Mouse (Mus musculus): ENCODE measurements around the gene Prdm11. TPM values are rescaled to one million over a fixed set of nuclear protein-coding genes. Genes with fewer than 3 reads are reported as not detected.

Prdm11 gene
- polyA plus RNA-seq (2015; fragmentation: Nextera tagmentation; extraction: Ambion mirVana), result 8.0 and 8.6 TPM in 2 replicates

- Histone ChIP-seq H3K27ac (peak within 1 kb of the TSS; percentile 93), H3K27me3 (replicated peaks) (no peaks in the 10 kb centered on the region), H3K4me1 (replicated peaks) (peaks cover 35% of the 10 kb centered on the region), H3K4me2 (replicated peaks) (peak within 1 kb of the TSS; percentile 83), H3K4me3 (replicated peaks) (peak within 1 kb of the TSS; percentile 79), H3K36me3 (no peaks in the 10 kb centered on the region), H3K9me3 (no peaks in the 10 kb centered on the region), H3K9ac (peak within 1 kb of the TSS; percentile 89)
- peak; percentile 44 for ATAC-seq
- under 1% methylated on average over 69 of the region's 90 CpGs for WGBS
Observed at GRCm38 (mm10) chr2:93045818-93046508, at the start of gene Prdm11. Gene Prdm11, minus strand, starts transcription at chr2:93046167.

DNA sequence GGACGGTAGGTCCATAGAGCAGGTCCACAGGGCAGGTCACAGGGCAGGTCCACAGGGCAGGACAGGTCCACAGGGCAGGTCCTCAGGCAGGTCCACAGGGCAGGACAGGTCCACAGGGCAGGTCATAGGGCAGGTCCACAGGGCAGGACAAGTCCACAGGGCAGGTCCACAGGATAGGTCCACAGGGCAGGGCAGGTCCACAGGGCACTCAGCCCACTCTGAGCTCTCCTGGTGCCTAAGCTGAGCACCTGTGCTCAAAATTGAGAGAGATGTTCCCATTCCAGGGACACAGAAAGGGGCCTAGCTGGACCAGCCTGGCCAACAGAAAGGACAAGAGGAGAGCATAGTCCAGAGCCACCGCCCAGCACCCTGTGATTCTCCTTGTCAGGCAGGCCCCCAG lies 46.4 kb upstream of the Prdm11 start:
- Histone ChIP-seq H3K4me1 (replicated peaks) (peaks cover 7% of the 10 kb centered on the region; the same call in 1 of the 2 replicates), H3K4me3 (replicated peaks) (no peak overlapping the region), H3K4me2 (replicated peaks) (no peak overlapping the region), H3K9me3 (no peaks in the 10 kb centered on the region), H3K36me3 (no peaks in the 10 kb centered on the region), H3K9ac (no peak overlapping the region), H3K27me3 (replicated peaks) (no peaks in the 10 kb centered on the region), H3K27ac (no peak overlapping the region)
- no peak for ATAC-seq
- 81% methylated on average over 2 of the region's 2 CpGs for WGBS

DNA sequence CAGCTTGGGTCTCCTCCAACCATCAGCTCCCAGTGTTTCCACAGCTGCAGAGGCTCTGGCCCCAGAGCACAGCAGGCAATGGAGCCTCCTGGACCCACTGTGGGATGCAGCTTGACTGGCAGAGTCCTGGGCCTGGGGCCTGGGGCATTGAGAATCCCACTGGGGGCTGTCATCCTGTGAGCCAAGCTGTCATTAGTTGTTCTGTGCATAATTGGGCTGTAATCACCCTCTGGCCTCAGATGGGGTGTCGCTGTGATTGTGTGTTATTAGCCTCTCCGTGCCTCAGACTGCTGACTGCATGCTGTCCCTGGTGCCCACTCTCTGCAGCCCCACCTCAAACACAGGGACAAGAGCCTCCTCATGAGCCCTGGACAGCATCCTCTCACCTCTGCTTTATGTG lies 45.7 kb upstream of the Prdm11 start:
- Histone ChIP-seq H3K27me3 (replicated peaks) (no peaks in the 10 kb centered on the region), H3K9me3 (no peaks in the 10 kb centered on the region), H3K4me3 (replicated peaks) (no peak overlapping the region), H3K27ac (no peak overlapping the region), H3K4me2 (replicated peaks) (no peak overlapping the region), H3K9ac (no peak overlapping the region), H3K4me1 (replicated peaks) (peaks cover 7% of the 10 kb centered on the region; the same call in 1 of the 2 replicates), H3K36me3 (no peaks in the 10 kb centered on the region)
- WGBS, result 68% methylated on average over 2 of the region's 2 CpGs
- ATAC-seq, result no peak; the same call in 1 of the 2 replicates

DNA sequence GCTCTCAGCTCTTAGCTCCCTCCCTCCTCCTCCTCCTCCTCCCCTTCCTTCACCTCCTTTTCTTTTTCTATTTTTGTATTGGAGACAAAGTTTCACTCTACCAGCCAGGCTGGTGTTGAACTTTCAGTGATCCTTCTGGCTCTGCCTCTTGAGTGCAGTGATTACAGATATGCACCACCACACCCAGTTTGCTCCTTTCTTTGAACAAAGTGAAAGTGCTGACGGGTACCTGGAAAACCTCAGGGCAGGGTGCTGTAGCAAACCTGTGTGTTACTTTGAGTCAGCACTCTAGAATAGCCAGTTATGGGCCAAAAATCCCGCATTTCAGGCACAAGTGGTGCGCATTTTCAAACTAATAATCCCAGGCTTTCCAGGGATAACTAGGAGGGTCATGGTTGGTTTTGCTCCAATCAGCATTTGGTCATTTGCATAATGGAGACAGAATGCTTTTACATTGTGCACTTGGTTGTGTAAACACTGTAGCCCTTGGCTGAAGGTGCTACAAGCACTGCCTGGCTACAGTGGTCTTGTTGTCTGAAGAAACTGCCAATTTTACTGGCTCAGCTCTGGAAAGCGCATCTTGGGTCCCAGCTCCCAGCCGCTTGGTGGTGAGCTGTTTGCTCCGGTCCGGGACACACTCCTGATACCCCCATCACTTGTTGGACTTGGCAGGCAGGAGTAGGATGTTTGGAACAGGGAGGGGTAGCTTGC lies 43.6 kb upstream of the Prdm11 start:
- Histone ChIP-seq H3K4me1 (replicated peaks) (peaks cover 7% of the 10 kb centered on the region; the same call in 1 of the 2 replicates), H3K9me3 (no peaks in the 10 kb centered on the region), H3K4me3 (replicated peaks) (no peak overlapping the region), H3K27me3 (replicated peaks) (no peaks in the 10 kb centered on the region), H3K27ac (no peak overlapping the region), H3K36me3 (no peaks in the 10 kb centered on the region), H3K9ac (no peak overlapping the region), H3K4me2 (replicated peaks) (no peak overlapping the region)
- ATAC-seq, result 0 out of 2 replicates have a peak, but pooled peaks have one; percentile 20
- WGBS, result 49% methylated on average over 7 of the region's 7 CpGs

DNA sequence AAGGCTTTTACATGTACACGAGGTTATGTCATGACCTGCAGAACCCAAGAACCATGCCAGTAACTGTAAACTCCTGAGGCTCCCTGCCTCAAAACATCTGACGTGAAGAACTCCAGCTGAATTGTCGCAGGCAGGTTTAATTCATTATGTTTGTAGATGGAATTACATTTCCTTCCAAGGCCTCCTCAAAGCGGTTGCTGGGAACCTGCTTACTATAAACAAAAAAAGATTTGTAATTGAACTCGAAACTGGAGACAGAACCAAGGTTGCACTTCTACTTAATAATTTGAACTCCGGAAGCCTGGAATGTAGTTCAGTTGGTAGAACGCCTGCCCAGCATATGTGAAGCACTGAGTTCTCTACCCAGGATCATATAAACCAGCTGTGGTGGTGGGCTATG lies 42.0 kb upstream of the Prdm11 start:
- no peaks in the 10 kb centered on the region for H3K36me3 ChIP-seq
- no peak for ATAC-seq
- peaks cover 9% of the 10 kb centered on the region for H3K4me1 ChIP-seq (replicated peaks)
- WGBS, result 54% methylated on average over 7 of the region's 7 CpGs
- H3K27me3 ChIP-seq (replicated peaks), result no peaks in the 10 kb centered on the region
- no peak overlapping the region for H3K4me2 ChIP-seq (replicated peaks)
- no peak overlapping the region for H3K4me3 ChIP-seq (replicated peaks)
- H3K27ac ChIP-seq, result no peak overlapping the region
- H3K9ac ChIP-seq, result no peak overlapping the region
- no peaks in the 10 kb centered on the region for H3K9me3 ChIP-seq

DNA sequence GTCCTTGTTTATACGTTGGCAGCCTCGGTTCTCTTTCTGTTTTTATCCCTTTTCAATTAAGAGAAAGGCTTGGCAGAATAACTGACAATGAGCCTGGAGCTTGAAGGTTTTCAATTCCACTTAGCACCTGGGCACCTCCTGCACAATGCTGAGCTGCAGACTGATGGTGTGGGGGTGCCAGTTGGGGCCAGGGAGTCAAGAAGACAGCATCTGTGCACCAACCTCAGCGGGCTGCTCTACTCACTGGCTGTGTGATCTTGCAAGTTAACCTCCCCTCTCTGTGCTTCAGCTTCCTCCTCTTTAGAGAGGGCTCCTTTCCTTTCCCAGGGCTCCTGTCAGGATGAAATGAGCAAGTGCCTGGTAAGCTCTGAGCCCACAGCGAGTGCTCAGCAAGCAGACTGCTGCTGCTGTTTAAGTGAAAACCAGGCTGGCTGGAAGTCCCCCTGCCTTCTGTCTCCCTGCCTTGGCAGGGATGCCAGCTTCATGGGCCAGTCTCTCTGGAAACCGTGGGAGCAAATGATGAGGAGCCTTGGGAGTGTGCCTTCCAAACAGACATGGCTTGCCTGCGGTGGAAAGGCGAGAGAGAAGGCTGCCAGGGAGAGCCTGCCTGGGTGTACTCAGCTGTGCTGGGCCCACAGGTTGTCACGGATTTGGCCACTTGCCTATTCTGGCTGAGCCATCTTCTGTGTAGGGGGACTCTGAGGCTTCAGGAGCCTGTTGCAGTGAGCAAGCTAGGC lies 39.5 kb upstream of the Prdm11 start:
- H3K9me3 ChIP-seq, result no peaks in the 10 kb centered on the region
- peaks cover 30% of the 10 kb centered on the region for H3K4me1 ChIP-seq (replicated peaks)
- no peaks in the 10 kb centered on the region for H3K36me3 ChIP-seq
- H3K4me2 ChIP-seq (replicated peaks), result no peak overlapping the region
- no peak for ATAC-seq
- no peak overlapping the region for H3K27ac ChIP-seq
- no peaks in the 10 kb centered on the region for H3K27me3 ChIP-seq (replicated peaks)
- WGBS, result 66% methylated on average over 8 of the region's 8 CpGs
- no peak overlapping the region for H3K9ac ChIP-seq
- H3K4me3 ChIP-seq (replicated peaks), result no peak overlapping the region

DNA sequence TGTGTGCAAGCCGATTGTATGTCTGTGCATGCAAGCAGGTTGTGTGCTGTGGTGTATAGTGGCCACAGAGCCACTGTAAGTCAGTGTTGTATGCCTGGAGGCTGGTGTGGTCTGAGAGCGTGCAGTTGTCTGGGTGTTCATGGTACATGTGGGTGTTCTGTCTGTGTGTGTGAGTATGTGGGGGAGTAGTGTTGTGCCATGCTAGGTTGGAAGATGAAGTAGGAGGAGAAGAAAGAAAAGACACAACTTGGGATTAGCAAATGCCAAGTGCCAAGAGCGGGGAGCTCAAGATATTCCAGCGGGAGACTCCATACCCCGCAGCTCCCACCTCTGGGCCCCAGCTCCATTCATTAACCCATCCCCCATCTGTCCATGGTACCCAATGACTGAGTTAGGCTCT lies 38.5 kb upstream of the Prdm11 start:
- ATAC-seq, result no peak
- no peaks in the 10 kb centered on the region for H3K27me3 ChIP-seq (replicated peaks)
- H3K9ac ChIP-seq, result no peak overlapping the region
- H3K4me3 ChIP-seq (replicated peaks), result no peak overlapping the region
- H3K9me3 ChIP-seq, result no peaks in the 10 kb centered on the region
- no peak overlapping the region for H3K4me2 ChIP-seq (replicated peaks)
- H3K36me3 ChIP-seq, result no peaks in the 10 kb centered on the region
- H3K4me1 ChIP-seq (replicated peaks), result peaks cover 24% of the 10 kb centered on the region
- WGBS, result 80% methylated on average over 5 of the region's 5 CpGs
- no peak overlapping the region for H3K27ac ChIP-seq

- Histone ChIP-seq H3K4me1 (replicated peaks) (peaks cover 23% of the 10 kb centered on the region), H3K27me3 (replicated peaks) (no peaks in the 10 kb centered on the region), H3K4me2 (replicated peaks) (no peak overlapping the region), H3K36me3 (no peaks in the 10 kb centered on the region), H3K27ac (no peak overlapping the region), H3K9me3 (no peaks in the 10 kb centered on the region), H3K4me3 (replicated peaks) (no peak overlapping the region), H3K9ac (no peak overlapping the region)
- WGBS, result 45% methylated on average over 4 of the region's 4 CpGs
- no peak for ATAC-seq
Observed at GRCm38 (mm10) chr2:93083317-93083716, 37.4 kb upstream of the Prdm11 start.

GRCm38 (mm10) chr2:93082846-93083245 lies 36.9 kb upstream of the Prdm11 start:
- Histone ChIP-seq H3K4me1 (replicated peaks) (peaks cover 23% of the 10 kb centered on the region), H3K27ac (no peak overlapping the region), H3K9me3 (no peaks in the 10 kb centered on the region), H3K4me2 (replicated peaks) (no peak overlapping the region), H3K4me3 (replicated peaks) (no peak overlapping the region), H3K9ac (no peak overlapping the region), H3K36me3 (no peaks in the 10 kb centered on the region), H3K27me3 (replicated peaks) (no peaks in the 10 kb centered on the region)
- 33% methylated on average over 3 of the region's 3 CpGs for WGBS
- ATAC-seq, result peak; percentile 82

- Histone ChIP-seq H3K27ac (no peak overlapping the region), H3K36me3 (no peaks in the 10 kb centered on the region)
- ATAC-seq, result no peak
Observed at GRCm38 (mm10) chr2:93080871-93081608, 35.1 kb upstream of the Prdm11 start.

DNA sequence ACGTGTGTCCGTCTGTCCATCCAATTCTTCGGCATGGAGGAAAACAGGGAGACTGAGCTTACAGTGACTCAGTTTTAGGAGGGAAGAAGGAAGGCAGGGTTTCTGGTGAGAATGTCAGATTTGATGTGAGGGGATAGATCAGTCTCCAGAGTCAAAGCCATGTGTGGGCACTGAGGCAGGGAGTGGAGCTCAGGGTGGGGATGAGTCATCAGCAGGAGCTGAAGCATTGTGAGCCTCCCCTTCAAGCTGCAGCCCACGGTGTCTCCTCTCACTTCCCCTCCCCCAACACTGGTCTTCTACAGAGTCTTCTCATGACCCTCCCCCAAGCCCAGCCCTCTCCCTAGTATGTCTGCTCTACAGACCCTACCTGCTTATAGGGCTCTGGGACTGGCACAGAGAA lies 33.4 kb upstream of the Prdm11 start:
- Histone ChIP-seq H3K9me3 (no peaks in the 10 kb centered on the region), H3K27me3 (replicated peaks) (no peaks in the 10 kb centered on the region), H3K4me3 (replicated peaks) (no peak overlapping the region), H3K9ac (no peak overlapping the region), H3K4me1 (replicated peaks) (peaks cover 23% of the 10 kb centered on the region), H3K27ac (no peak overlapping the region), H3K4me2 (replicated peaks) (no peak overlapping the region), H3K36me3 (no peaks in the 10 kb centered on the region)
- WGBS, result 73% methylated on average over 4 of the region's 4 CpGs
- no peak for ATAC-seq

More at GRCm38 (mm10) chr2:93080871-93081608, 35.1 kb upstream of the Prdm11 start:
- Histone ChIP-seq H3K9me3 (no peaks in the 10 kb centered on the region), H3K4me2 (replicated peaks) (no peak overlapping the region), H3K4me3 (replicated peaks) (no peak overlapping the region), H3K9ac (no peak overlapping the region), H3K27me3 (replicated peaks) (no peaks in the 10 kb centered on the region), H3K4me1 (replicated peaks) (peaks cover 23% of the 10 kb centered on the region)
- WGBS, result 44% methylated on average over 5 of the region's 5 CpGs

- no peak overlapping the region for H3K27ac ChIP-seq
- H3K4me2 ChIP-seq (replicated peaks), result no peak overlapping the region
- H3K9me3 ChIP-seq, result no peaks in the 10 kb centered on the region
- no peak for ATAC-seq
- no peak overlapping the region for H3K9ac ChIP-seq
- 0 out of 2 replicates have a peak, but pooled peaks cover 3% of the 10 kb centered on the region for H3K27me3 ChIP-seq (replicated peaks)
- no peaks in the 10 kb centered on the region for H3K36me3 ChIP-seq
- 72% methylated on average over 6 of the region's 6 CpGs for WGBS
- peaks cover 9% of the 10 kb centered on the region; the same call in 1 of the 2 replicates for H3K4me1 ChIP-seq (replicated peaks)
- H3K4me3 ChIP-seq (replicated peaks), result no peak overlapping the region
Observed at GRCm38 (mm10) chr2:93076578-93076955, 30.6 kb upstream of the Prdm11 start.

Data from intestine, embryonic 15.5 days (tissue).